Mouse (Mus musculus) liver, adult 2 months (tissue): Measurements from ENCODE around the gene Olfr521.

Experiments used
- CTCF ChIP-seq: fragments of 200-500 bp; IDR thresholded peaks from 2 replicates; pipeline ENCODE4 v1.5.1; 2011; ENCODE audit warnings: low read depth, low read length, control low read depth
- POLR2A ChIP-seq: fragments of 200-500 bp; IDR thresholded peaks from 2 replicates; pipeline ENCODE4 v1.6.1; 2011; ENCODE audit warnings: low read length, control low read depth; ENCODE audit not compliant: insufficient read depth; ENCODE audit errors: extremely low read depth

- TF ChIP-seq CTCF (no peak), POLR2A (no peak)
Observed at GRCm38 (mm10) chr7:99787935-99788334, 24.6 kb downstream of the Olfr521 start.
